Mouse (Mus musculus): Measurements from ENCODE around the gene Lamc2. TPM values are rescaled to one million over a fixed set of nuclear protein-coding genes. Genes with fewer than 3 reads are reported as not detected.

The Lamc2 gene
- 9.1 and 11.5 TPM in 2 replicates for polyA plus RNA-seq (2012; rRNA removed)

- DNase-seq (ENCODE audit: low read depth): no peak
These were observed at the start of gene Lamc2 for GRCm38 (mm10) chr1:153185828-153186803. Gene Lamc2 (minus strand): TSS chr1:153186447.

GRCm38 (mm10) chr1:153235576-153235975 is 49.3 kb upstream of the Lamc2 start:
- no peak for DNase-seq (ENCODE audit: low read depth)

- no peak for DNase-seq (ENCODE audit: low read depth)
These were observed 45.4 kb upstream of the Lamc2 start for GRCm38 (mm10) chr1:153231681-153232080.

GRCm38 (mm10) chr1:153227916-153228315 is 41.7 kb upstream of the Lamc2 start:
- no peak for DNase-seq (ENCODE audit: low read depth)

GRCm38 (mm10) chr1:153227096-153227495 is 40.8 kb upstream of the Lamc2 start:
- no peak for DNase-seq (ENCODE audit: low read depth)

GRCm38 (mm10) chr1:153225786-153226725 is 39.8 kb upstream of the Lamc2 start:
- DNase-seq (ENCODE audit: low read depth): no peak

- DNase-seq (ENCODE audit: low read depth): no peak
These were observed 38.1 kb upstream of the Lamc2 start for GRCm38 (mm10) chr1:153224331-153224730.

- no peak for DNase-seq (ENCODE audit: low read depth)
These were observed 33.1 kb upstream of the Lamc2 start for GRCm38 (mm10) chr1:153219376-153219775.

GRCm38 (mm10) chr1:153216516-153216915 is 30.3 kb upstream of the Lamc2 start:
- no peak for DNase-seq (ENCODE audit: low read depth)

- DNase-seq (ENCODE audit: low read depth): no peak
These were observed 29.4 kb upstream of the Lamc2 start for GRCm38 (mm10) chr1:153215676-153216075.

- DNase-seq (ENCODE audit: low read depth): no peak
These were observed 24.7 kb upstream of the Lamc2 start for GRCm38 (mm10) chr1:153210992-153211391.

GRCm38 (mm10) chr1:153210198-153210597 is 24.0 kb upstream of the Lamc2 start:
- no peak for DNase-seq (ENCODE audit: low read depth)

- no peak for DNase-seq (ENCODE audit: low read depth)
These were observed 15.9 kb upstream of the Lamc2 start for GRCm38 (mm10) chr1:153202195-153202594.

GRCm38 (mm10) chr1:153201448-153201847 is 15.2 kb upstream of the Lamc2 start:
- DNase-seq (ENCODE audit: low read depth): no peak

- peak; percentile 81 for DNase-seq (ENCODE audit: low read depth)
These were observed 11.1 kb upstream of the Lamc2 start for GRCm38 (mm10) chr1:153197316-153197850.

GRCm38 (mm10) chr1:153192945-153193344 is 6.7 kb upstream of the Lamc2 start:
- no peak for DNase-seq (ENCODE audit: low read depth)

GRCm38 (mm10) chr1:153192379-153192778 is 6.1 kb upstream of the Lamc2 start:
- no peak for DNase-seq (ENCODE audit: low read depth)

- DNase-seq (ENCODE audit: low read depth): no peak
These were observed 5.7 kb upstream of the Lamc2 start for GRCm38 (mm10) chr1:153191943-153192329.

GRCm38 (mm10) chr1:153191237-153191942 is 5.1 kb upstream of the Lamc2 start:
- DNase-seq (ENCODE audit: low read depth): no peak

- no peak for DNase-seq (ENCODE audit: low read depth)
These were observed 1.8 kb upstream of the Lamc2 start for GRCm38 (mm10) chr1:153188081-153188480.

GRCm38 (mm10) chr1:153180586-153181289 is 5.5 kb downstream of the Lamc2 start:
- no peak for DNase-seq (ENCODE audit: low read depth)
